Mouse (Mus musculus) layer of hippocampus, postnatal 25 days (tissue): ENCODE data around the gene Ftl1. TPM values are rescaled to one million over a fixed set of nuclear protein-coding genes. Genes with fewer than 3 reads are reported as not detected.
A peak's percentile ranks its signal among the peaks of the same experiment; 100 is the strongest.

ENCODE experiments used
- DNase-seq, 2 experiments: peaks; one replicate each; pipeline ENCODE4 v3.0.0; 2022; ENCODE audit warnings: mixed read lengths in 2 of 2, low spot score in 1 of 2; ENCODE audit errors: extremely low spot score in 1 of 2
- total RNA-seq, 2 experiments: library from RNA; stranded (reverse); gene quantifications; 2 replicates each; pipeline ENCODE4 v1.2.3; 2021

Gene Ftl1
- total RNA-seq, 2 experiments from 2014 or later, result 204 to 228 TPM

DNA sequence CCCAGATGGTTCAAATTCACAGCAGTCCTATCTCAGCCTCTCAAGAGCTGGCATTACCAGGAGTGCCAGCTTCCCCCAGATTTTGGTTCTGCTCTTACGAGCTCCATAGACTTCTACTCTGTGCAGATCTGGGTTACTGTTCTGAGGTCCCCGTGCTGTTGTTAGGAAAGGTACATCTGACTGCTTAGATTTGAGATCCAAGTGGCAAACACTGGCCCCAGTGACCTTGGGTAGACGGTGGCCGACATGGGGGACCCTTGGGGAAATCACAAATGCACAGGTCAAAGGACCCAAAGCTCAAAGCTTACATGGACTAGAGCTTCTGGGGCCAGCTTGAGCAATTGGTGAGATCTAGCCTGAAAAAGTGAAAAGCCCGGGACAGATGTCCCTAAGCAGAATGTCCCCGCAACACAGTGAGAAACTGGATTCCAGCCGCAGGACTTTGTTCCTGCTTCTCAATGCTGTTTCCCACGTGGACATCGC, 2.9 kb downstream of the Ftl1 start:
- no peak for DNase-seq

DNA sequence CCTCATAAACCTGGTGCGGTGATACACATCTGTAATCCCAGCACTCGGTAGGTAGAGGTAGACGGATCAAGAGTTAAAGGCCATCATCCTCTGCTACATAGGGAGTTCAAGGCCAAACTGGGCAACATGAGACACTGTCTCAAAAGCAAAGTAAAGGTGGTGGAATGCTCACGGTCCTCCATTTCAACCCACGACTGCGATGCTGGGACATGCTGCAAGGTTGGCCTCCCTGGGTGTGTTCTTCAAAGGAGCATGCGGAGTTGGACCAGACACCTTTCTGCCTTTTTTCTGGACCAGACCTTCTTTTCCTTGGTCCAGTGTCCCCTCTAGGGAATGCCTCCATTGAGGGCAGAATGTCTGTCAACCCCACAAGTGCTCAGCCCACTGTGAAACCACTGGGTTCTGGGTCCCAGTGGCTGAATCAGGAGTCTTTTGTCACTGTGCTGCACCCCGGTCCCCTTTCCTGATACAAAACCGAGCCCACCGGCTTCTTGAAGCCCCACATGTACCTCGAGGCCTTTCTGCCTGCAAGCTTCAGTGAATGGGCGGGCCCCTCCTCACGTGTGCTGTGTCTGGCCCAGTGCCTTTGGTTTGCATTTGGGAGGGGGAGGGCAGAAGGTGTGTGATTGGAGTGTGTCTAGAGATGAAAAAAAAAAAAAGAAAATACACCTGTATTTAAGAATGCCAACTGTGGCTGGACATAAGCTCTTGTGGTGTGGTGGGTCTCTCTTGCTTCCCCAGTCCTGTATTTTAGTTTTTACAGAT, 3.6 kb downstream of the Ftl1 start:
- DNase-seq, result no peak

DNA sequence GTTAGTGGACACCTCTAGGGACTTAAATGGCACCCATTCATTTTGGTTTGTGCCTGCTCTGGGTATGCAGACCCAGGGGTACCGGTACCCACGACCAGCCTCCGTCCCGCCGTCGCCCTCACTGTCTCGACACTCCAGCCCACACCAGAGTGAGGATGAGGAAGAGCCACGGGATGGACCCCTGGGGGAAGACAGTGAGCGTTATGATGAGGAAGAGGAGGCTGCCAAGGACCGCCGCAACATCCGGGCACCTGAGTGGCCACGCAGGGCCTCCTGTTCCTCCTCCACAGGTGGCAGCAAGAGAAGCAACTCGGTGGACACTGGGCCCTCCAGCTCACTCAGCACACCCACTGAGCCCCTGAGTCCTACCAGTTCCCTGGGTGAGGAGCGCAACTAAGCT, 4.7 kb downstream of the Ftl1 start:
- no peak for DNase-seq

DNA sequence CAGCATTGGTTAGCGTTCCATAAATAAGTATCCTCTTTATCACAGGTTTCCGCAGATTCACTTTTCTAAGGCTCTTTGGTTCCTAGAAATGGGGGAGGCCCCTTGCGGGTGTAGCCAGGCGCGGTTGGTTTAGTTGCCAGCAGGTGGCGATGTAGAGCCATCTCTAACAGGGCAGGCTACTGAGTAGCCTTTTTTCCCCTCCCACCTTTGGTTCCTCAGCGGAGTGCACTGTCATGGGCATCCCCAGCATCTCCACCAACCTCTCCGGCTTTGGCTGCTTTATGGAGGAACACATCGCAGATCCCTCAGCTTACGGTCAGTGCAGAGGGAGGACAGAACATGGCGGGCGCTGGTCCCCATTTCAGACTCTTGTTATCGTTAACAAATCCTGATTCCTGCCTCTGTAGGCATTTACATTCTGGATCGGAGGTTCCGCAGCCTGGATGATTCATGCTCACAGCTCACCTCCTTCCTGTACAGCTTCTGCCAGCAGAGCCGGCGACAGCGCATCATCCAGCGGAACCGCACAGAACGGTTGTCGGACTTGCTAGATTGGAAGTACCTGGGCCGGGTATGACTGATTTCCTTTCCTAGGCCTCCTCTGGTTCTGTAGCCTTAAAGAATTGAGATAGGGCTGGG, 8.2 kb downstream of the Ftl1 start:
- DNase-seq, result peak; percentile 77 to 94

DNA sequence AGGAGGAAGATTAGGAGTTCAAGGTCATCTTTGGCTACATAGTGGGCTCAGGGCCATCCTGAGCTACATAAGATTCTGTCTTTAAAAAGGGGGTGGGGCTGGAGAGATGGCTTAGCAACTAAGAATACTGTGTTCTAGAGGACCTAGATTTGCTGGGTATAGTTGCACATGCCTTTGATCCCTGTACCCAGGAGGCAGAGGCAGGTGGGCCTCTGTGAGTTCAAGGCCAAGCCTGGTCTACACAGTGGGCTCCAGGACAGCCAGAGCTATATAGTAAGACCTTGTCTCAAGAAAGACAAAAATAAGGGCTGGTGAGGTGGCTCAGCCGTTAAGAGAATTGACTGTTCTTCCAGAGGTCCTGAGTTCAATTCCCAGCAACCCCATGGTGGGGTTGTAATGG, 9.7 kb downstream of the Ftl1 start:
- DNase-seq, result no peak

DNA sequence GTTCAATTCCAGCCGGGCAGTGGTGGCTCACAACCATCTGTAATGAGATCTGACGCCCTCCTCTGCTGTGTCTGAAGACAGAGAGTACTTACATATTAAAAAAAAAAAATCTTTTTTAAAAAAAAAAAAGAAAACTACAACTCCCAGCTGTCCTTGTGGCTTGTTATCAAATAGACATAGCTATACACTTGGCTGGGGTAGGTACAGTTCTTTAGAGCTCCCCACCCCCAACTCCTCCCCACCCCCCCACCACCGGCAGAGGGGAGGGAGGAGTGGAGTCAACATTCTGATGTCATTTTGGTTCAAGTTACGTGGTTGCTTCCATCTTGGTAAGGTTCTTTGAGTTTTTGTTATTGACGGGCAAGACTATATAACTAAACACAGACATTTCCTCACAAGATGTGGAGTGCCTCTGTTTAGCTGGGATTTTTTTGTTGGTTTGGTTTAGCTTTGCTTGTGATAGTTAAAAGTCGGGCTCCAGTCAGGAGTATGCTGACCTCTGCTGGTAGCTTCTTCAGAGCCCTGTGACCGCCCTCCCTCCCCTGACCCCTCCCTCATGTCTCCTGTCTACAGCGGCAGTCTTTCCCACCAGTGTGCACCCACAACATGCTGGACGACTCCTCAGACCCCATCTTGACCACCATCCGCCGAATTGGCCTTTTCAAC, 12.2 kb downstream of the Ftl1 start:
- no peak for DNase-seq

DNA sequence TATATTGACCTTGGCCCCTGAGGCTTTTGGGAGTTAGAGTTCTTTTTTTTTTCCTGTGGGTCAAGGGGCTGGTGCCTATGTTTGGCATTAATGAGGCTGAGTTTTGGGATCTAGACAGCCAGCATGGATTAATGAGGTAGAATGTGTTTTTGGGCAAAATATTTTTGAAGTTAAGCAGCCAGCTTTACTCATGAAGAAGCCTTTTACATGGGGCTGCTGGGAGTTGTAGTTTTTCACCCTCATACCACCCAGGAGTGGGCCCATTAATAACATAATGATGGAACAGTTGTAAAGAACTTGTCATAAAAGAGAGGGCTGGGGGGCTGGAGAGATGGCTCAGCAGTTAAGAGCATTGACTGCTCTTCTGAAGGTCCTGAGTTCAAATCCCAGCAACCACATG, 13.1 kb downstream of the Ftl1 start:
- DNase-seq, result no peak

DNA sequence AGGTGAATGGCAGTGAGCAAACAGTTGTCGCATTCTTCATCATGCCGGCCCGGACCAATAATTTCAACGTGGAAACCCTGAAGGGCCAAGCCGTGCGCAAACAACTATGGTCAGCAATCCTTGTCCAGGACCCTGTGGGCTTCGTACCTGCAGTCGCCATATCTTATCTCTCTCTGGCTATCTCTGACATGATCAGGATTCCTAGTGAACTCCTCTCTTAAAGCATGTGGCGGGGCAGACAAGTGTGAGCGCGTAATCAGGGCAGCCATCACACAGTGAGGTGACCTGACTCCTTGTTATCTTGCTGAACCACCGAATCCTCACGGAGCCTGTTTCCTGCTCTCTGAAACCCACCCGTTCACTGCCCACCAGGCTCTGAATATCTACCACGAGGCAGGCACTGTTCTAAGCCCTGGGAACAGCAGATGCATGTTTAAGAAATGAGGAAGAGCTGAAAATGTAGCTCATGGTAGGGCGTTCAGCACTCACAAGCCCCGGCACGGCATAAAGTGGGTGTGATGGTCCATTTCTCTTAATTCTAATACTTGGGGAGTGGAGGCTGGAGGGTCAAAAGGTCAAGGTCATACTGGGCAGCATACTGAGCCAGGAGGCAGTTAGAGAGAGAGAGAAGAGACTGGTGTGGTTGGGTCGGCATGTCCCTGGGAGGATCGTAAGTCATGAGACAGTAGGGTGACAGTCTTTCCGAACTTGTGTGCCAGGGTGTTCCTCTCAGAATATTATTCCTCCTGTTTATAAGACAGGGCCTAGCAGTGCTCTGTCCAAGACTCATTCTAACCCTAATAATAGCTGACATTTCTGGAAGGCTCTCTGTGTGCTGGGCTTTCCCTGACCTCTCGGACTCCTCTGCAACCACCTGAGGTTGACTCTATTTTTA, 15.9 kb downstream of the Ftl1 start:
- no peak for DNase-seq

DNA sequence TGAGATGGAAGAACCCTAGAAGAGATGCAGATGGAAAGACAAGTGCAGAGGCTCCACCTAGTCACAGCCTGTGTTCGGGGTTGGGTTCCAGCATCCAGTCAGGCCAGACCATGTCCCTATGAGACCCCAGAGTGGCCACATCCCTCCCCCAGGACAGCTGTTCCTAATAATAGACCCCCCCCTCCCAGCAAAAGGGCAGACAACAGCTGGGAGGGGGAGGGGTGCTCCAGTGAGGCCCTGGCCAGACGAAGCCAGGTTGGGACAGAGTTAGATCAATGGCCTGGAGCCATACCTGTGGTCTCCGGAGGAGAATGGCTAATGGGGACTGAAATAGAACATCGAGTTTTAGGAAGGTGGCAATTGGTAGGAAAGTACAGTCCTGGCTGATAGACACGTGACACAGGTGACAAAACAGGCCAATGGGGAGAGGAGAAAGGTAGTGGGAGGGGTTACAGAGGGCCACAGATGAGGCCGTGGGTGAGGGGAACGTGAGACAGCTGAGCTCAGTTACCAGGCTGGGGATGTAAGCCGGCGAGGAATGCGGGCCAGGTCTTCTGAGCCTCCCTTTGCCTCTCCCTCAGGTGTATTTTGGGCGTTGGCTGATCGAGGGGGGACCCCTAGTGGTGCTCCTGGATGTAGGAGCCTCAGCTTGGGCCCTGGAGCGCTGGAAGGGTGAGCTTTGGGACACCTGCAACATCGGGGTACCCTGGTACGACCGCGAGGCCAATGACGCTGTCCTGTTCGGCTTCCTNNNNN, 22.0 kb downstream of the Ftl1 start, which contains the start of gene Ruvbl2:
Ruvbl2 (minus strand) TSS at position 576 of the 756 bp plus-strand sequence.
- DNase-seq, result no peak

DNA sequence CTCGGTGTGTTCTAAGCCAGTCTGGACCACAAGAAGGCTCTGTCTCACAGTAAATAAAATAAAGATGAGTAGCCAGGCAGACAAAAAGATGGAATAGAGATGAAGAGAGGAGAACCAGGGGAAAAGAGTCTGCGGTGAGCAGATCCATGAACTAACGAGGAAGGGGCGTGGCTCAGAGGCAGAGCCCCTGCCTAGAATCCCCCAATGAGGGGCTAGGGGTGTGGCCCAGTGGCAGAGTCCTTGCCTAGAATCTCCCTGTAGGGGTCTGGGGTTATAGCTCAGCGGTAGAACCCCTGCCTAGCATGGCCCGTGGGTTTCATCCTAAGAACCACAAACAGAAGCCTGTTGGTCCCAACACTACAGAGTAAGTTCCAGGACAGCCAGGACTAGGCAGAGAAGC, 22.6 kb downstream of the Ftl1 start:
- DNase-seq, result no peak

DNA sequence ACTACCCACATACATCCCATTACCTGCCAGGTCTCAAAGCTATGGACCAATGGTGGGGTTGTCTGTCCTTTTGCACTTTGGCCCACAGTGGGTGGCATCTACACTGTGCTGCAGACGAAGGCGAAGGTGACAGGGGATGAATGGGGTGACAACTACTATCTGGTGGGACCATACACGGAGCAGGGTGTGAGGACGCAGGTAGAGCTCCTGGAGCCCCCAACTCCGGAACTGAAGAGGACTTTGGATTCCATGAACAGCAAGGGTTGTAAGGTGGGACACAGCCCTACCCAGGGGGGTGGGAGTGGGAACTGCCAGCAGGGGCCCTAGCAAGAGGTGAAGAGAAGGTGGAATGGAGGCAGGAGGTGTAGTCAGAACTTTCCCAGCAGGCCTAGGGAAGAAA, 23.2 kb downstream of the Ftl1 start:
- DNase-seq, result no peak

DNA sequence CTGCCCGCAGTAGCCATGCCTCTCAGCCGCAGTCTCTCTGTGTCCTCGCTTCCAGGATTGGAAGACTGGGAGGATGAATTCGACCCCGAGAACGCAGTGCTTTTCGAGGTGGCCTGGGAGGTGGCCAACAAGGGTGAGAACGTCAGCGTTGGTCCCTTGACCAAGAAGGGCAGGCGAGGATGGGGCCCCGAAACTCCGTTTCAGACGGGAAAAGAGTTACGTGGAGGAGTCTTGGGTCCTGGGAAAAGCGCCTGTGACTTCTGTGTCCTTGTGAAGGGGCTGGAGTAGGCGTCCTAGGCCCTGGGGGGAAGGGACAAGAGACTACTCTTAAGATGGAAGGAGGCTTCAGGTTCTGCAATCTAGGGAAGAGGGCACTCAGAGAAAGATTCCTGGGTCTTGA, 24.6 kb downstream of the Ftl1 start:
- DNase-seq, result no peak

DNA sequence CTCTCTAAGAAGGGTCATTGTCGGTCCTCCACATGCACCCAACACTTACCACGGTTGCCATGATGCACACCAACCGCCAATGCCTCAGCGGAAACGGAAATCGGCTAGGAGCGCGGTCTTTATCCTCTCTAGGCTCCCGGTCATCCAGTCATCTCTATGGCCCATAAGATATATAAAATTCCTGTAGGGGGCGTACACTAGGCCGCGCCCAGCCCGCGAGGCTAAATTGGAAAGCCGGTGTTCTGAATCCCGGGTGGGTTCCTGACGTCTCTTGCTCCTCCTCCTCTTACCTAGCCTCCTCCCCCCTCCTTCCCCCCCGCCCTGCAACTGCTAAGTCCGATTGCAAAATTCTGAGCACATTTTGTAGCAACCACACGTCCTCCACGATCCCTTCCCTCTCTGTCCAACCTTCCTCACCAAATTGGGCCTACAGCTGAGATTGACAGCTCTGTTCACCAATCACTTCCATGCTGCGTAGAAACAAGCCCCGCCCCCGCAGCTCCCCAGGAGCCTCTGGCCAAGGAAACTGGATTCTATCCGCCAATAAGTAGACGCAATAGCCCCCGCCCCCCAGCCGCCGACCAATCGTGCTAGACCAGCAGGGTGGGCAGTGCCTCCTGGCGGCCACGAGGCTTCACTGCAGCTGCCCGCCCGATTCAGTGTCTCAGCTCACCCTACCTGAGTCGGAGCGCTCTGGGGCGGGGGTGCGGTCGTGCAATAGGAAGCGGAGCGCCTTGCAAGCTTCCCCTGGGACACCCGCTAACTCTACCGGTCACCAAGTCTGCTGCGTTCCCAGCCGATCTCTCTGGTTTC, 25.3 kb downstream of the Ftl1 start, which contains the start of gene Gys1:
Gys1 (plus strand) TSS at position 642 of the 813 bp plus-strand sequence.
- peak; percentile 99 to 100 for DNase-seq

DNA sequence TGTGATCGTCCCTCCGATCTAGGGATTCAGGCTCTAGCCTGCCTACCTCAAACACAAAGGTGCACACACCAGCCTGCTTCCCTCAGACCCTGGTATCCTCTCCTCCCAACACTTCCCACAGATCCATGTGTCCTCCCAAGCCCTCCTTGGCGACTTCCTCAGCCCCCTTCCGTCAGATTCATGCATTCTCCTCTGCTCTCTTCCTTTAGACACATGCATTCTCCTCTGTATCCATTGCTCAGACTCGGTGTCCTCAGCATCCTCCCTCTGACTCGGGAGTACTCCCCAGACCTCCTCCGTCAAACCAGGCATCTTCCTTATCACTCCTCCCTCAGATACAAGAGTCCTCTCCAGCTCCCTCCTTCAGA, 25.9 kb downstream of the Ftl1 start:
- DNase-seq, result no peak

DNA sequence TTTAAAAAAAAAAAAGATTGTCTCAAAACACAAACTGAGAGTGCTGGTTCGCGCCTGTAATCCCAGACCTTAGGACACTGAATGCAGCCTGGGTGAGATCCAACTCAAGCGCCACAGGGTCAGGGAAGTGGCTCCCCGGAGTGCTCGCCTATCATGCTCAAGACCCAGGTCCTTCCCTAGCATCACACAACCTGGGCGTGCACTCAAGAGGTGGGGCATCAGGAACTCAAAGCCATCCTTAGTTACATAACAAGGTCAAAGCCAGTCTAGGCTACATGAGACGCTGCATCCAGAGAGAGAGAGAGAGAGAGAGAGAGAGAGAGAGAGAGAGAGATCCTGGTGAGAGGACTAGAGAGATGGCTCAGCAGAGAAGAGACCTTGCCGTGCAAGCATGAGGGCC, 33.1 kb downstream of the Ftl1 start:
- no peak for DNase-seq

DNA sequence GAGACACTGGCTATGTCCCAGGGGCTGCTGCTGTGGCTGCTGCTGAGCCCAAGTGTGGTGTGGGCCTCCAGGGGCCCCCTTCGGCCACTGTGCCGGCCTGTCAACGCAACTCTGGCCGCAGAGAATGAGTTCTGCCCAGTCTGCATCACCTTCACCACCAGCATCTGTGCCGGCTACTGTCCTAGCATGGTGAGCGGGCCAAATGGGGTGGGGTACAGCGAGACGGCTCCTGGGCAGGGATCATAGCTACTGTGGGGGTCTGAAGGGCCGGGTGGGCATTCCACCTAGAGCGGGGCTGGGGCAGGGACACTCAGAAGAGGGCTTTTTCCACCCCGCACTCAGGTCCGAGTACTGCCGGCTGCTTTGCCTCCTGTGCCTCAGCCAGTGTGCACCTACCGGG, 38.5 kb downstream of the Ftl1 start:
- no peak for DNase-seq

DNA sequence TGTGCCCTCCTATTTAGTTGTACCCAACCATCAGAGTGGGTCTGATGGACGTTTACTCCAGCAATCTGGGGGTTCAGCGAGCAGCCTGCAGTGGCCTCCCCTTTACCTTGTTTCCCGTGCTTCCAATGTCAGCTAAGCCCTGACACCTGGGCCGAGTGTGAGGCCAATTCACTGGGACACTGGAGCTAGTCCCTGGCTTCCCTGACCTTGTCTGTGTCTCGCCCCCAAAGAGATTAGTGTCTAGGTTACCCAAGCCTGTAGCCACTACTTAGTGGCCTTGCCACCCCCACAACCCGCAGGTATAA, 39.1 kb downstream of the Ftl1 start, which contains the start of gene Lhb:
Lhb (plus strand) TSS at position 206 of the 305 bp plus-strand sequence.
- DNase-seq, result no peak

DNA sequence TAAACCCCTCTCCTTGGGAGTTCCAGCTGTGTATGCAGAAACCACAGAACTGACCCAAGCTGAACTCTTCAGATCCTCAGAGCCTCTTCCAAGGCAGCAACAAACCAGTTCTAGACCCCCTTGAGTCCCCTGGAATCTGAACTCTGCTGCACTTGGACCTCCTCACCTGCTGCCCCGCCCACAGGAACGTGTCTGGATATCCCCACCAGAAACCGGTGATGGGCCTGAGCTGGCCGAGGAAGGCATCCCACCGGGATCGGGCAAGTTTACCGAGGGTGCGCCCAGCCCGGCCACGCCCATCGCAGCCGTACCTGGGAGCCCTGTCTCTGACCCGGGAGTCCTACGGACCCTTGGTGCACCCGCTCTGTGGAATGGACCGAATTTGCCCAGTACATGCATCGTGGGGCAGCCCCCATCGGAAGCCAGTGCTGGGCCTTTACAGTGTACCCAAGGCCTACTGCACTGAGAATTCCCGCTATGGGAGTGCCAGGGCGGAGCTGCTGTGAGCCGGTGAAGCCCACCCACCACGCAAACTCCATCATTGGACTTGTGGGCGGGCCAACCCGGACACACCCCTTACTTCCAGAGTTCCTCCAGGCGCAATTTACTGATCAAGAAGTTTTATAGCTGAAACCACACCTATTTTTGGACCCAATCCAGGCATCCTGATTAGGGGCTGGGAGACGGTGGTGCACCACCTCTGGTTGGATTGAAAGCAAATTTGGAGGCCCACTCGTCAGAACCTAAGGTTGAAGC, 39.6 kb downstream of the Ftl1 start:
- DNase-seq, result no peak
